Comparison of ENCODE assay signal across 28 mouse cellular contexts in genomic region chr1:180179840-180180239, GRCm38 (mm10). TPM values are rescaled to one million over a fixed set of nuclear protein-coding genes. Genes with fewer than 3 reads are reported as not detected.
DNase-seq lines count a peak whose midpoint lies in the region; ATAC-seq and TF ChIP-seq lines count a peak whose summit lies in the region.
"Had no signal": no experiment of that assay in that cellular context is flagged by ENCODE, and none has a peak within 500 bp of the region (broad histone marks: within the 10 kb centered on the region; RNA-seq: fewer than 3 reads in every experiment).

No protein-coding gene starts in this region.

- 80% methylated on average over 2 of the region's 2 CpGs for WGBS in heart, embryonic 10.5 days
- 66% methylated on average over 2 of the region's 2 CpGs for WGBS in heart, embryonic 15.5 days
- WGBS in cerebellum, adult 2 months: 26% methylated on average over 2 of the region's 2 CpGs

- no peaks in the 10 kb centered on the region for H3K36me3 ChIP-seq in heart, embryonic 10.5 days
- no peaks in the 10 kb centered on the region for H3K36me3 ChIP-seq in heart, embryonic 15.5 days
- H3K36me3 ChIP-seq: embryonic facial prominence, embryonic 13.5 days; hindbrain, embryonic 12.5 days; limb, embryonic 12.5 days; neural tube, embryonic 15.5 days had no signal

- H3K9me3 ChIP-seq in heart, embryonic 10.5 days: no peaks in the 10 kb centered on the region
- H3K9me3 ChIP-seq in heart, embryonic 15.5 days (replicated peaks): no peaks in the 10 kb centered on the region
- H3K9me3 ChIP-seq: embryonic facial prominence, embryonic 13.5 days; forebrain, embryonic 13.5 days; hindbrain, embryonic 12.5 days; limb, embryonic 12.5 days; liver, embryonic 13.5 days; neural tube, embryonic 15.5 days had no signal

- DNase-seq in gastrocnemius, adult 2 months: peak; percentile 72
- no peak for DNase-seq in gastrocnemius, postnatal 36 days
- DNase-seq in heart, embryonic 10.5 days (ENCODE audit: low spot score): no peak
- no peak for DNase-seq in heart, postnatal 4 days
- no peak for DNase-seq in cerebellum, adult 2 months
- DNase-seq in spleen, adult 18-20 months: no peak
- DNase-seq: cerebellum, adult 8-10 months; cerebellum, postnatal 36 days; embryo, embryonic 11 days; kidney, adult 9 months; kidney, postnatal 25 days; liver, embryonic 13.5 days; lung, adult 2 months; lung, postnatal 14 days; right cerebral cortex, adult 18-20 months; right cerebral cortex, postnatal 4 days; thymus, adult 18-20 months; thymus, postnatal 4 days had no signal

- H3K4me1 ChIP-seq in heart, embryonic 10.5 days: peaks cover 14% of the 10 kb centered on the region
- peaks cover 17% of the 10 kb centered on the region for H3K4me1 ChIP-seq in brown adipose tissue, adult 24 weeks (ENCODE audit: control insufficient read depth, insufficient read depth, insufficient read length, low read length)
- peaks cover 29% of the 10 kb centered on the region for H3K4me1 ChIP-seq in heart, embryonic 15.5 days (replicated peaks)
- H3K4me1 ChIP-seq in cerebellum, adult 2 months (ENCODE audit: control insufficient read depth, insufficient read depth, low read length): peaks cover 30% of the 10 kb centered on the region
- H3K4me1 ChIP-seq: embryonic facial prominence, embryonic 13.5 days; forebrain, embryonic 13.5 days; hindbrain, embryonic 12.5 days; limb, embryonic 12.5 days; neural tube, embryonic 15.5 days had no signal

- peak overlapping the region; percentile 47 for H3K4me3 ChIP-seq in gastrocnemius, adult 2 months
- H3K4me3 ChIP-seq in heart, embryonic 10.5 days: no peak overlapping the region
- H3K4me3 ChIP-seq in brown adipose tissue, adult 24 weeks (ENCODE audit: insufficient read depth, low read depth, low read length): no peak overlapping the region
- H3K4me3 ChIP-seq in heart, embryonic 15.5 days: no peak overlapping the region
- H3K4me3 ChIP-seq in cerebellum, adult 2 months (replicated peaks; ENCODE audit: insufficient read depth, low read depth, low read length): no peak overlapping the region
- H3K4me3 ChIP-seq: embryonic facial prominence, embryonic 13.5 days; erythroblast, embryonic 14.5 days; forebrain, embryonic 13.5 days; hindbrain, embryonic 12.5 days; layer of hippocampus, adult 2 months; limb, embryonic 12.5 days; liver, embryonic 13.5 days; neural tube, embryonic 15.5 days had no signal

- no peak overlapping the region for H3K4me2 ChIP-seq in heart, embryonic 15.5 days
- H3K4me2 ChIP-seq: embryonic facial prominence, embryonic 13.5 days; forebrain, embryonic 13.5 days; hindbrain, embryonic 12.5 days; limb, embryonic 12.5 days; liver, embryonic 13.5 days; midbrain, embryonic 11.5 days; neural tube, embryonic 15.5 days had no signal

- no peak for TF ChIP-seq CTCF in gastrocnemius, adult 2 months (IDR thresholded peaks at IDR 0.05)
- TF ChIP-seq CTCF in cerebellum, adult 2 months (IDR thresholded peaks at IDR 0.05; ENCODE audit: borderline replicate concordance, insufficient read depth, low read depth, low read length): no peak

- intact Hi-C loops in gastrocnemius, adult 2 months (cut with DNase I): no loop called here
- intact Hi-C loops in gastrocnemius, postnatal 36 days (cut with DNase I): no loop called here

- no peak; the same call in 1 of the 2 replicates for ATAC-seq in heart, embryonic 15.5 days (replicated peaks; ENCODE audit: insufficient number of reproducible peaks, insufficient read depth, low FRiP score, low read depth)
- ATAC-seq: forebrain, embryonic 13.5 days had no signal

- H3K27ac ChIP-seq in gastrocnemius, adult 2 months: peak overlapping the region; percentile 99
- peak overlapping the region; percentile 47; the same call in 1 of the 2 replicates for H3K27ac ChIP-seq in heart, embryonic 10.5 days
- peak overlapping the region; percentile 31 for H3K27ac ChIP-seq in brown adipose tissue, adult 24 weeks (replicated peaks; ENCODE audit: low read depth, low read length)
- H3K27ac ChIP-seq in heart, embryonic 15.5 days: peak overlapping the region; percentile 62
- no peak overlapping the region for H3K27ac ChIP-seq in cerebellum, adult 2 months (ENCODE audit: insufficient read depth, low read length)
- H3K27ac ChIP-seq: embryonic facial prominence, embryonic 13.5 days; forebrain, embryonic 13.5 days; hindbrain, embryonic 12.5 days; layer of hippocampus, adult 2 months; limb, embryonic 12.5 days; liver, embryonic 13.5 days; neural tube, embryonic 15.5 days had no signal

- no peak overlapping the region for H3K9ac ChIP-seq in heart, embryonic 15.5 days
- H3K9ac ChIP-seq: embryonic facial prominence, embryonic 13.5 days; forebrain, embryonic 13.5 days; hindbrain, embryonic 12.5 days; limb, embryonic 12.5 days; liver, embryonic 13.5 days; neural tube, embryonic 15.5 days had no signal

- TF ChIP-seq POLR2A in cerebellum, adult 2 months (IDR thresholded peaks at IDR 0.05; ENCODE audit: borderline replicate concordance, insufficient read depth, low read length): no peak

- 0 out of 2 replicates have a peak, but pooled peaks cover 6% of the 10 kb centered on the region for H3K27me3 ChIP-seq in heart, embryonic 10.5 days (ENCODE audit: insufficient read depth, poor library complexity, severe bottlenecking)
- no peaks in the 10 kb centered on the region for H3K27me3 ChIP-seq in heart, embryonic 15.5 days
- no peaks in the 10 kb centered on the region for H3K27me3 ChIP-seq in cerebellum, adult 2 months (ENCODE audit: control insufficient read depth, insufficient read depth, low read length)
- H3K27me3 ChIP-seq: embryonic facial prominence, embryonic 13.5 days; forebrain, embryonic 13.5 days; hindbrain, embryonic 12.5 days; limb, embryonic 12.5 days; liver, embryonic 13.5 days; neural tube, embryonic 15.5 days had no signal

RNA-seq across cellular contexts. Expression of gene Coq8a, which starts 19.6 kb away (rescaled TPM):
- total RNA-seq in gastrocnemius, adult 2 months (2021): 1,000 to 10,000 TPM in 1 of 2 experiments, 100 to 1,000 TPM in 1; 633 to 1,638 TPM
- total RNA-seq in gastrocnemius, postnatal 36 days (2021): 1,000 to 10,000 TPM in 1 of 2 experiments, 100 to 1,000 TPM in 1; 793 to 1,026 TPM
- polyA plus RNA-seq in heart, embryonic 10.5 days (2016; fragmentation: Nextera tagmentation; extraction: Ambion mirVana): 4.0 and 8.2 TPM in 2 replicates
- 100 to 1,000 TPM; 232 to 252 TPM for total RNA-seq in heart, postnatal 4 days (2021)
- polyA plus RNA-seq in brown adipose tissue, adult 24 weeks (2012; ENCODE audit: insufficient read depth, insufficient read length, missing spikeins): 1,169 and 1,640 TPM in 2 replicates
- 55.3 and 66.7 TPM in 2 replicates for polyA plus RNA-seq in heart, embryonic 15.5 days (2015; fragmentation: Nextera tagmentation; extraction: Ambion mirVana)
- 51.2 and 56.0 TPM in 2 replicates for polyA plus RNA-seq in cerebellum, adult 2 months (2012; rRNA removed)

Comparison
In these comparisons a context has a peak if more than half of its experiments do, and no peak if none do; other contexts are left out.
1. RNA of gene Coq8a, which starts 19.6 kb away (polyA plus RNA-seq): 1,169 to 1,640 TPM in brown adipose tissue, adult 24 weeks; 55.3 to 66.7 TPM in heart, embryonic 15.5 days, 51.2 to 56.0 TPM in cerebellum, adult 2 months and 4.0 to 8.2 TPM in heart, embryonic 10.5 days; every median in the first group is over 10 times any median in the second.